Mouse (Mus musculus) lung, postnatal 25 days (tissue): ENCODE data around the gene Clec1a.
"Not testable (repeated sequence)": the region's sequence is repeated elsewhere in the genome, so short reads cannot be mapped to it uniquely, and the experiment has no call there.

Experiments used
- DNase-seq: peaks from one replicate; pipeline ENCODE4 v3.0.0; 2022; ENCODE audit warnings: low spot score

Gene Clec1a

GRCm38 (mm10) chr6:129451411-129452039, at the start of gene Clec1a:
Gene Clec1a (minus strand): TSS chr6:129452000.
- DNase-seq, result peak; percentile 77

DNA sequence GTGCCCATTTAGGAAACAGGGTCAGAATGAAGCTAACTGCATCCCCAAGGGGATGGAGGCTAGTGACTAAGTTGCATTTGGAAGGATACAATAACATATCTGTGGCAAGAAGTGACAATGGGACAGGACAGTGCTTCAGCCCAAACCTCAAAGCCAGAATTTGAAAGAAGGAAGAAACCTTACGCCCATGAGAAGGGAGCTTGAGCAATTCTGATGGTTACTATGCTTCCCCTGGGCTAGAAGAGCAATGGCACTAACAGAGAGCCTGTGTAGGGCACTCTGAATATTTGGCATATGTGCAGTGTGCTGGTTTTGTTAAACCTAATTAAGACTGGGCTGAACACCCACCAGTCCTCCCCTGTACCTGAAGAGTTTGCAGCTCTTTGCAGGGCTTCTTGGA, 47.7 kb upstream of the Clec1a start:
- DNase-seq, result not testable (repeated sequence)

DNA sequence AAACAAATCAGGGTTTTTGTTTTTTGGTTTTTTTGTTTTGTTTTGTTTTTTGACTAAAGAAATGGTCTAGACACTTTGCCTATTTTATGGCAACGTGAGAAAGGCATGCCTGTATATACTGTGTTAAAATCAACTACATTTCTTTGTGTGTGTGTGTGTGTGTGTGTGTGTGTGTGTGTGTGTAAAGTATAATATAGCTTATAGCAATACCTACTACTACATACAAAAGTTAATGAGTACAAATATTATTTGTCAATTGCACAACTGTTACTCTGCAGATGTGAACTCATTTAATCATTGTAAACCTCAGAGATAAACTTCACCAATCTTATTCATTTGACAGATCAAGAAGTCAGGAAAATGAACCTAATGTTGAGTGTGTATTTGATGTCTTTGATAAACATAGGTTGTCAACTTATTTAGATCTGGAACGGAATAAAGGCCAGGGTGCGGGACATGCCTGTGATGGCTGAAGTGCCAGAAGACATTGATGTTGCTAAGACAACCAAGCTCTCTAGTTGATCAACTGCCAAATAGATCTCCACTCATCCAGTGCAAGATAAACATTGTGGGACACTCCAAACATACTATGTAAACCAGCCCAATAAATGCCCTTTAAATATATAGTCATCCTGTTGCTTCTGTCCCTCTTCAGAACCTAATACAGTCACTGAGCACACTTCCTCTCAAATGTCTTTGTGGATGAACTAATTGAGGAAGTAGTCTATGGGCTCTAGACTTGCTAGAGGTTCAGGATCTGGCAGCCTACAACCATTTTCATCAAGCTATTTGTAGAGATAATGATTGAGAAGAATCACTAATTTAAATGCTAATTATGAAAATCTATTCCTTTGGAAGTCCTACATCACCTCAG, 45.8 kb upstream of the Clec1a start:
- DNase-seq, result no peak

- DNase-seq, result peak; percentile 23
Measured at GRCm38 (mm10) chr6:129494924-129495323, 43.1 kb upstream of the Clec1a start.

DNA sequence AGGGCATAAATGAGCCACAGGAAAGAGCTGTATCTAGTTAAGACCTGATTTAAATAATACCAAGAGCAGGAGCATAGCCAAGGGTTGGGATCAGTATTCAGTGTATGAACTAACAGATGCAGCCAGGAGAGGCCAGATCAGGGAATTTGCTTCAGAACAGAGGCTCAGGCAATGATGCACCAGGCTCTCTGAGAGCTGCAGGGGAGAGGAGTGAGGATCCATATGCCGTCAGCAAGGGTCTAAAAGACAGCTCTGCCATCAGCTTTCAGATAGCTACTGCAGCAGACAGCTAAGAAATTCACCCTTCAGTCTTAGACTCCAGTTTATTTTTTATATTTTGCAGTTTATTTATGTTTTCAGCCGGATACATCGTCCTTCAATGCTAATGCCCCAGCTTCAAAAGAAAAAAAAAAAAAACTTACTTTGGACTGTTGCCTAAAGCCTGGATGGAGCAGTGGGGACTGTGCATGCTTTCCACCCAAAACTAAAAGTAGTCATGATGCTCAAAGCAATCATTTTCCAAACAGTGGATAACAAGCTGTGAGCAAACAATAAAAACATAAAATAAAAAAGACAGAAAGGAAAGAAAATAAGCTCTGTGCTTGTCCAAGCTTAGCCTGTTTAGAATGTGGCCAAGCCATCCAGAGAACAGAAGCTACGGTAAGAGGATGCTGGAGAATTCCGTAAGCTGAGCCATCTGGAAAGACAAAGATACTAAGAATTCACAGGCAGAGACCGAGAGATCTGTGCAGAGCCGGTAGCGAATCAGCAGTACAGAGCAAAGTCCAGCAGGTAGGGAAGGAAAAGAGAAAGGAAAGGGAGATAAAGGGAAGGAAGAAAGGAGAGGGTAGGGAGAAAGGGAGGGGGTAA, 28.5 kb upstream of the Clec1a start:
- no peak for DNase-seq

DNA sequence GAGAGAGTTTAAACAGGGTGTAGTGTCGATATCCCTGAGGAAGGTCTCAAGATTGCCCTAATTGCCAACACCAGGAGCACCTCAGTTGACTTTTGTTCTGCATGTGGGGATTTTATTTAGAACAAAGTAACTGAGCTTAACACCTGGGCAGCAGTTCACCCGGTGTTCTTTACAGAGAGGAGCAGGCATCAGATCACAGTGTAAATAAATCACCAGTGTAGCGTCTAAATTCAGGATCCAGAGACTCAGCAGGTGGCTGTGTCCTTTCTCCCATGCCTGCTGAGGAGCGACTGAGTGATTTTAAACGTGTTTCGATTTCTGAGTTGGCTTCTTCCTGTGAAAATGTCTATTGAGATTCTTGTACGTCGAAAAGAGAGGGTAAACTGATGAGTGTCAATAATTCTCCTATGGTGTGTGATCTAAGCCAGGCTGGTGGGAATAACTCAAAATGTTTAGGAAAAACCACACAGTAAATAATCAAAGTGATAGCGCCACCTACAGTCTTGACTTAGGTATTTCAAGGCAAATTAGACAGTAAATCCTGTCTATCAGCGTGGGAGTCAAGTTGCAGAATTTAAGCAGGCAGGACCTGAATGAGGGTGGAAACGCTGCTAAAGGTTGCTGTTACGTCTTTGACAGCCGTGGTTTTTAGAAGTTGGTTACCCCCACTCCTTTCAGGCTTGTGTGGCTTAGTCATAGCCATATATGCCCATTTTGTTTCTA, 24.8 kb upstream of the Clec1a start:
- DNase-seq, result peak; percentile 29

GRCm38 (mm10) chr6:129472627-129473026, 20.8 kb upstream of the Clec1a start:
- DNase-seq, result no peak

- no peak for DNase-seq
Measured at GRCm38 (mm10) chr6:129471386-129471785, 19.6 kb upstream of the Clec1a start.

DNA sequence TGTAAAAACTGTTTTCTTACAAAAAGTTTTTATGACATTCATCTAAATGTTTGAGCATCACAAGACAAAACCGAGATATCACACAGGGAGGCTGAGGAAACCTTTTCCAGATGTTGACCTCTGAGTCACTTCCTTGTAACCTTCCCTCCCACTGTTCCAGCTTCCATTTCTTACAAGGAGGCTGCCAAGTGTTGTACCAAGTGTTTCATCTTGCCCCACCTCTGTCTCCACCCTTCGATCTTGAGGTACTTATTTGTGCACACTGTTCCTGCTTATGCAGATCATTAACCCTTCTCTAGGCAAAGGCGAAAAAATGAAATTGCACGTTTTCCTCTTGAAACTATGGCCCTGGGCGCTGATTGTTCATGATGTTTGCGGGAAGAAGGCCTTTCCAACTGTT, 2.1 kb downstream of the Clec1a start:
- DNase-seq, result peak; percentile 65

- no peak for DNase-seq
Measured at GRCm38 (mm10) chr6:129438033-129438432, 13.8 kb downstream of the Clec1a start.

DNA sequence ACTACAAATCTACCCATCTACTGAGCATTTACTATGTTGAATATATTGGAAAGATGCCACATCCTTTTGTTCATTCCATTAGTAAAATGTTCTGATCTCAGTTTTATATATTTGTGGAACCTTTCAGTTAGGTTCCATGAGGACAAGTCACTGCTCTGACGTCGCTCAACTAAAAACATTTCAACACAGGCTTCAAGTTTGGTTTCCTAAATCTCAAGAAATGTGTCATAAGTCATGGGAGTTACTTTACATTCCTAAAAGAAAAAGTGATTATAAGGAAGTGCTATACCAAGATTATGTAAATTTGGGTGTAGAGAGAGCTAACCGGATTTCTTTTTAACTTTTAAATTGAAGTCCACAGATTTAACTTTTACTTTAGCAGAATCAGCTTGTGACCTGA, 15.8 kb downstream of the Clec1a start:
- DNase-seq, result no peak

- peak; percentile 63 for DNase-seq
Measured at GRCm38 (mm10) chr6:129434239-129434638, 17.6 kb downstream of the Clec1a start.

GRCm38 (mm10) chr6:129427281-129427680, 24.5 kb downstream of the Clec1a start:
- DNase-seq, result peak; percentile 50

DNA sequence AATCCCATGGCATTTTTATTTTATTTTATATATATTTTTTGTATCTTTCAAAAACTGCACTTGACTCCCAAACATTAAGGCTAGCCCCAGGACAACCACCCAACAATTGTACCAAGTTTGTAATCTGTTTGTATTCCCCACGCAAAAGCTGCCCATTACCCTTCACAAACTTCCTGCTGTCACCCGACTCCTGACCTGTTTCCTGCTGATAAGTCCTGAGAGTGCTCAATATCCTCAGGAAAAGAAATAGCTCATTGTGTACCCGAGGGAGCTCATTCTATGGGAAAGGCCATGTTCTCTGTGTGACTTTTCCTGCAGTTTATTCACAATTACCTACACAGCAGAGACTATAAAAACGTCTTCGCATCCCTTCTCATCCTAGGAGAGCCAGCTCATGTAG, 26.0 kb downstream of the Clec1a start:
- peak; percentile 85 for DNase-seq

DNA sequence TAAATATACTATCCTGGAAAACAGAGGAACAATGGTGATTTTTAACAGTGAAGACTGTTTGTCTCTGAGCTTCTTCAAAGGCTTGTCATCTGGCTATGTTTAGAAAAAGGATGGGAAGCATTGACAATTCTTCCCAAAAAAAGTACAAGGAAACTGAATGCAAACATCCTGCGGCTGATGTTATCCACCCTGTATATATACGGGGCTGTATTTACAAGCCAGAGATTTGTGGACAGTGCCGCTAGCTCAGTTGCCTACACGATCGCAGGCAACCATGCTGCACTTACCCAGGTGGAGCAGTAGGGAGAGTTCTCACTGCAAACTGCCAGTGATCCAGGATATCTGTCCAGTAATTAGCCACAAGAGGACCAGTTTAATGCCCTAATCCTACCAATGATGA, 26.6 kb downstream of the Clec1a start:
- peak; percentile 64 for DNase-seq

GRCm38 (mm10) chr6:129423734-129424072, 28.1 kb downstream of the Clec1a start:
- DNase-seq, result peak; percentile 71

DNA sequence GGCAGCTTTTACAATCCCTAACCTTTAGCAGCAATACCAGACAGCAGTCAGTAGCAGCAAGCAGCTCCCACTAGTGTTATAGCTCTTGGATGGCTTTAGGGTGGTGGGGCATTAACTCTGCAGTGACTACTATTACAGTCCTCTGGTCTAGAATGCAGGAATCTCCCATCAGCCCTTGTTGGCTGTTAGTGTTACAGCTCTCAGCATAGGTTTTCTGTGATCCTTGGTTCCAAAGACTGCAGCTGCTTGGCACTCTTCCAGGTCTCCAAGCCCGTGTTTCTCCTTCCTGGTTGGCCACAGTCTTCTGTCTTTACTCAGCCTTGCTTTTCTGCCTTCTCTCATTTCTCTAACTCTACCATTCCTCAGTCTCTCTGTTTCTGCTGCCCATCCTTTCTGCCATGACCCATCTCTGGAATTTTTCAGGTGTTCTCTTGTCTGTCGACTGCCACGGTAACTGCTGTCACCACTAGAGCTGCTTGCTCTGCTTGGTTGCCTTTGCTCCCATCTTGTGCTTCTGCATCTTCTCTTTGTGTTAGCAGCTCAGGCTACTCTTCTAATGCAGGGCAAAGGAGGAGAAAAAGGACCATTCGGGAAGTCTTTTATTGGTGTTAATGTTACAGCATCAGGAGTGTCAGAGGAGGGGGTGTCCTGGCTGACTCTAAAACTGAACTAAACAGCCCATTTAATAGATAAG, 28.6 kb downstream of the Clec1a start:
- DNase-seq, result no peak

DNA sequence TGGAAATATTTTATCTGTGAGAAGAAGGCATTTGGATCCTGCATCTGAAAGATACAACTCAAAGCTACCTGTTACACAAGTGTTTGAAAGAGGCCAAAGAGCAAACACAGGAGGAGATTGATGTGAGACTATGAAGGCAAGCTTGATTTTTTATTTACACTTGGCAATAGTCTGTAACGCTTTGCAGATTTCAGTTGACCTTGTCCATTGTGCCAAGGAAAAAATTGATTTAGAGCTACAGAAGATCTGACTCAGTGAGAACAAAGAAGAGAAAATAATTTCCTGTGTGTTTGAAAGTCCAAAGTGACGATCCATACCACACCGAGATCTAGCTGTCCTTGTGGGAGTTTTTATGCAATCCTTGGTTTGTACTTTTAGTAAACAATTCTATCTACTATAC, 29.5 kb downstream of the Clec1a start:
- no peak for DNase-seq

DNA sequence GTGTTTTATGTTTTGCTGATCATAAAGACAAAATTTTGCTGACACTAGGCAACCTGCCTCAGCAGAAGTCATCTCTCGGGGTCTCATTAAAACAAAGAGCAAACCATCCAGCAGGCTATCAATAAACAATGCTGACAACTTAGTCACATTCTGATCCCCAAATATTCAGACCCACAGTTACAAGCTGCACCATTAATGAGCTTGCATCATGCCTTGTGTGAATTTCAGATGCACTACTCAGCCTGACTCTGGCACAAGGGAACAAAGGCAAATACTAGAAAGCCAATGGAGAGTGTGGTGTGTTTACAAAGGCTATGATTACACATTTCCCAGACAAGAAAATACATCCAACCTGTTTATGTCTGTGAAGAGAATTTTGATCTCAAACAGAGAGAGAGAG, 37.6 kb downstream of the Clec1a start:
- no peak for DNase-seq

DNA sequence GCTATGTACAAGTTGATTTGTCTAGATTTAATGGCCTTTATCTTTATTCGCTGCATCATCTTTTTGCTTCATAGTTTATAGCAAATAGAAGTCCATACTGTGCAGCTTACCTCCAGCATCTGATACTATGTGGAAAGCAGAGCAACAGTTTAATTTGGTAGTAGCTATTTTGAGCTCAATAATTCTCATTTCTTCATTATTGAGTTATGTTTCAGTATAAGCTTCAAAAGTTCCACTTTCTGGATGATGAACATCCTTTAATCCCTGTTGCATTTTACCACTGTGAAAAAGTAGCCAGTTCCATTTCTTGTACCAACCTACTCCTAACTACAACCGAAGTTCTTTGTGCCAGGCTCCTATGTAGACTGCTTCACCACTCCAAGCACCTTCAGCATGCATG, 43.2 kb downstream of the Clec1a start, which contains the start of gene Clec9a:
Gene Clec9a (plus strand): TSS at position 301 of the 400 bp plus-strand sequence.
- DNase-seq, result no peak

DNA sequence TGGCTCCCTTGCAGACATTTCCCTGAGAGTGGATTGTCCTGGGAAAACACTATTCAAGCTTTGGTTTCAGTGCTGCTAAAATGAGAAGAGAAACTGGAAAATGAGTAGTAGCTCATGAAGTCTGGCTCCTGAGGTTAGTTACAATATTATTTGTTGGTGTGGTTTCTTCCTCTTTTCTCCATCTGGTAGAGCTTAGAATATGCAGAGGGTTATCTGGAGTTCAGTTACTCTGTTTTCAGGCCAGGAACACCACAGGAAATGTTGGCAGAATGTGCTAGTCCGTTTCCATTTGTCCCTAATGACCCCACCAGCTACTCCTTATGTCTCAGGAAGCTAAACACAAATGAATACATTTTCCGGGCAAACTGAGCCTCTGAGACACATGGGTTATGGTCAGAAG, 44.5 kb downstream of the Clec1a start:
- no peak for DNase-seq
